Mouse (Mus musculus) cerebellum, adult 8-10 months (tissue): ENCODE measurements around the gene Zfp609.
"Not testable (repeated sequence)": the region's sequence is repeated elsewhere in the genome, so short reads cannot be mapped to it uniquely, and the experiment has no call there.

ENCODE experiments used
- DNase-seq: peaks from one replicate; pipeline ENCODE4 v3.0.0; 2022

Zfp609 gene

GRCm38 (mm10) chr9:65811784-65812183, 15.6 kb downstream of the Zfp609 start:
- no peak for DNase-seq

- no peak for DNase-seq
Observed at GRCm38 (mm10) chr9:65807818-65808217, 19.5 kb downstream of the Zfp609 start.

DNA sequence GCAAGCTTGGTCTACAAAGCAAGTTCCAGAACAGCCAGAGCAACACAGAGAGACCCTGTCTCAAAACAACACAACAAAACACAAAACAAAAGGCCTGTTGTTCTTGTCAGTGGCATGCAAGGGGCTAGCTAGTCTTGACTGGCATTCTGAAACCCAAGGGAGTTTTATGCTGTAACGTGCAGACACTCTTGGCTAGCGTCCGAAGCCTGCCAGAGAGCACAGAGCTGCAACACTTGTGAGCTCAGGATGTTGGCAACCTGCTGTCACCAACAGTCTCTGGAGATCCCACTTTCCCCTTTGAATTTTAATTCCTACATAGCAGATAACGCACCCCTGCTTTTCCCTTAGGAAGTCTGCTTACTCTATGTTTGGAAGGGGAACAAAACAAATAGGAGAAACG, 20.1 kb downstream of the Zfp609 start:
- DNase-seq: no peak

DNA sequence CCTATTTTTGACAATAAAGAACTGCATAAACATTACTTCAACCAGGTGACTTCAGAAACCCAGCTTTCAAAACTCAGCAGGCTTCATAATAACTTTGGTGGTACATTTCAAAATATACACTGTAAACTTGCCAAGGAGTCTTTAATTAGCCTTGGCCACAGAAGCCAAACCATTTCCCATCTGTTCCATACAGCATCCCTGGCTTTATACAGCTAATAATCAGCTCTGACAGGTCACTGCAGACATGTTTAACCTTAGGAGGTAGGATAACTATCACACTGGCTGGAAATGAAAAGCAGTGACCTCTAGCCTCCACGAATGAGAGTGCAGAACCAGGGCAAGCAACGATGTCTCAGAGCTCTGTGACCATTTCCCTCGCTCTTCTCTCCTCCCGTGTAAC, 27.6 kb downstream of the Zfp609 start:
- peak; percentile 35 for DNase-seq

- no peak for DNase-seq
Observed at GRCm38 (mm10) chr9:65795651-65796050, 31.7 kb downstream of the Zfp609 start.

DNA sequence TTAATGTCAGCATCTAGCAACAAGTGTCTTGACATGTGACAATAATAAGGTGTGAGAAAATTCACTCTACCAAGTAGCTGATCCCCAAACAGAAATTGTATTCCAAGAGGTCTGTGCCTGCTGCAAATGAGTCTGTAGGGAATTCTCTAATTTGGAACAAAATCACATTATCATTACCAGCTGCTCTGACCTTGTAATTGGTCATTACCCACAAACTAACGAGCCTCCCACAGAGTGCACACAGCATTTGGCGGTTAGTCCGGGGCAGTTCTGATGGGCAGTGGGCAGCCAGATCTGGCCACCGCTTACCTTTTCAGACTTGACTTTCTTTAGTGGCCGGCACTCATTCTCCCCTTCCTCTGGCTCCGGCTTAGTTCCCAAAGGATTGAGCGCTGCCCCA, 33.1 kb downstream of the Zfp609 start:
- DNase-seq: no peak

GRCm38 (mm10) chr9:65793506-65793905, 33.9 kb downstream of the Zfp609 start:
- no peak for DNase-seq

- DNase-seq: no peak
Observed at GRCm38 (mm10) chr9:65793086-65793485, 34.3 kb downstream of the Zfp609 start.

- DNase-seq: no peak
Observed at GRCm38 (mm10) chr9:65791846-65792245, 35.5 kb downstream of the Zfp609 start.

- no peak for DNase-seq
Observed at GRCm38 (mm10) chr9:65791106-65791505, 36.3 kb downstream of the Zfp609 start.

GRCm38 (mm10) chr9:65789788-65790187, 37.6 kb downstream of the Zfp609 start:
- no peak for DNase-seq

DNA sequence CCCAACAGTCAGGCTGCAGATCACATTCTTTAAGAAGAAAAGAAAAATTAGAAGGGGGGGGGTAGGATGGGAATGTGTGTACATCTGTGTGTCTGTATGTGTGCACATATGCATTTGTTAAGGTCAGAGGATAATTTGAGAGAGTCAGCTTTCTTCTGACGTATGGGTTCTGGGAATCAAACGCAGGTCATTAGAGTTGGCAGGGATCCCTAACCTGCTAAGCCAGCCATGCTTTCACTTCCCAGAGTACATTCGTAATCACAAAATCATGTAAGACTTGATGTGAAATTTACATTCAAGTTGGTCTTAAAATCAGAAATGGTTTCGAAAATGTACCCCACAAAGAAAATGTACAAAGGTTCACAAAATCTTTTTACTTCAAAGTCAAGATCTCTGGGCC, 38.8 kb downstream of the Zfp609 start:
- no peak for DNase-seq

DNA sequence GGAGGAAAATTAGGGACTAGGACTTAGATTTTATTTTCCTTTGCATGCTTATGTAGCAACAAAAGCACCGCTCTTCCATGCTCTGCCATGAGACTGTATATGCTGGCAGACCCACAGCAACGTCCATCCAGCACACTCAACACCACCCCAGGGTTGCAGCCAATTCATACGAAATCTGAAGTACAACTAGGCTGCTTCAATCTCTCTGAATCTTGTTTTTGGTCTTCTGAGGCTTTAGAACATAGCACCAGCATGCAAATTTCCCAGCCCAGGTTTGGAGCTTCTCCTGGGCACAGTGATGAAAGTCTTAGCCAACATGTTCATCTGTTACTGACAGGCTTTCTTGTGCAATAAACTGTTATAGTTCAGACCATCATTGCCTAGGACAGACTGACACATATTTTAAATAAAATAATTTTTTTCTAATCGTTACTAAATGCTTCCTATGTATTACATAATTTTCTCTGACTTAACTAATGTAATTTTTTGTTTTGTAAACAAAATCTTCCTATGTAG, 39.5 kb downstream of the Zfp609 start:
- DNase-seq: no peak

- DNase-seq: peak; percentile 56
Observed at GRCm38 (mm10) chr9:65786885-65787787, 40.2 kb downstream of the Zfp609 start.

DNA sequence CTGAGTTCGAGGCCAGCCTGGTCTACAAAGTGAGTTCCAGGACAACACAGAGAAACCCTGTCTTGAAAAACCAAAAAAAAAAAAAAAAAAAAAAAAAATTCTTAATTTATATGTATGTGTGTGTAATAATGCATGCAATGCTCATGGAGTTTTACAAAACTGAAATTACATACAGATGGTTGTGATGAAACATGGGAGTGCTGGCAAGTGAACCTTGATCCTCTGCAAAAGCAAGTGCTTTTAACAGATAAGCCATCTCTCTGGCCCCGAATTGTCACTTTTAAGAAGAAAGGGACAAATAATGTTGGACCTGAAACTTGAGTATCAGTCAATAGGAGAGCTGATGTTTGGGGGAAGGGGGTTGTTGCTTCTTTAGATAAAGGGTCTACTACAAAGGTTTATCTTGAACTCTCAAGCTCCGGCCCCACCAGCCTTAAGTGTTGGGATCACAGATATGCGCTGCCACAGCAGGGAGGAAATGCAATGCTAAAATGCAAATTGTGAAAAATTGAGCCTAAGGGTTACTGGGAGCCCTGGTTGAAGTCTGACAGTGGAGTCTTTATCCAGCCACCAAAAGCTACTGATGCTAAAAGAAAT, 41.5 kb downstream of the Zfp609 start:
- DNase-seq: no peak

DNA sequence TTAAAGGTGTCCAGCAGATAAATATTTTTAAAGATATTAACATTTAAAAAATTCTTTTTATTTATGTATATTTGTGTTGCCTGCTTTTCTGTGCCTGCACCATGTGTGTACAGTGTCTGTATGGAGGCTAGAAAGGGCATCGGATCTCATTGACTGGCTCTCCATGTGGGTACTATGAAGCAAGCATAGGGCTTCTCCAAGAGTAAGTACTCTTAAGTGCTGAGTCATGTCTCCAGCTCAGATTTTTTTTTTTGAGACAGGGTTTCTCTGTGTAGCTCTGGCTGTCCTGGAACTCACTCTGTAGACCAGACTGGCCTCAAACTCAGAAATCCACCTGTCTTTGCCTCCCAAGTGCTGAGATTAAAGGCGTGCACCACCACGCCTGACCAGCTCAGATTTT, 47.7 kb downstream of the Zfp609 start:
- DNase-seq: not testable (repeated sequence)

DNA sequence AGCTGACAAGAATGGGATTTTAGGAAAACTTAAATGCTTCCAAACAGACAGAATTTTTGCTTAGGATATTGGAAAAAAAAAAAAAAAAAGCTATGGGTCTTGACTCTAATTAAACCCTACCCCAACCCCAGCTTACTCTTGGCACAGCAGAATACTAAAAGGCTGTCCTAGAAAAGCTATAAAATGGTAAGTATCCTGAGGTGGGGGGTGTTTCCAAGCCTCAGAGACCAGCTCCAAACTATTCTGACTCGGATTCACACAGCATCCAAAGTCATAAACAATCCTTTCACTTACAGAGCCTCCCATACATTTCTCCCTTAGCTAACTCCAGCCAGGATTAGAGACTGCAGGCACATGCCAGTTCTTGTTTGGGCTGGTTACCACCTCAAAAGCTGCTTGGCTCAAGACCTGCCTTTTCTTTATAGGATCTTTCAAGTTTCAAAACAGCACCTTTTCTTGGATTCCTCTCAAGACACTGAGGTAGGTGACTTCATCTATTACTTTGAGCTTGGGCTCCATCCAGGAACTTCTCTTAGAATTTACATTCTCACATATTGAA, 50.4 kb downstream of the Zfp609 start:
- no peak for DNase-seq

DNA sequence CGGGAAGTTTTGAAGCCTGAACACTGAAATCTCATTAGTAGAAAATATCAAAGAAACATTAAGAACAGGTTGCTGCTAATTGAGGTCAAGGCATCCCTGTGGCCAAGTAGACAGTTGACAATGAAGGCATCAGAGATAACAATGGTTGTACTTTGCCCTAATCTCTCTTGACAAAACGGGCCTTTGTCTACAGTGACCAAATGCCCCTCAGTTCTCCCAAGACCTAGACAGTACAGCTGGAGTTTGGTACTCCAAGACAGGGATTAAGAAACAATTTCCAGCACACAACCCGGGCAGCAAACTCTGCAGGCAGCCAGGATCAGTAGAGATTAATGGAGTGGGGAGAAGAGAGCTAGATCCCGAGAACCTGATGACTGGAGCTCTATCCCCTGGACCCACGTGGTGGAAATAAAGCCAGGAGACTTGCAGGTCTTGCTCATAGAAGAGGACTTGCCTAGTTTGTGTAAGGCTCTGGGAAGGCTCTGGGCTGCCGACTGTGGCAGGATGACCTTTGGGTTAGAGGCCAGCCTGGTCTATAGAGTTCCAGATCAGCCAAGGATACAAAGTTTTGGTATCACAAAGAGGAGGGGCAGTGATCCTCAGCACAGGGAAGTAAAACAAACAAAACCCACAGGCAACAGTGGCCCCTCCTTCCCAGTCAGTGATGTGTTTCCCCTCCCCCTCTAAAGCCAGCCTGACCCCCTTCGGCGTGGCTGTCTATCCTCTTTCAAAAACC, 51.1 kb downstream of the Zfp609 start:
- DNase-seq: no peak

- no peak for DNase-seq
Observed at GRCm38 (mm10) chr9:65773783-65774182, 53.6 kb downstream of the Zfp609 start.

DNA sequence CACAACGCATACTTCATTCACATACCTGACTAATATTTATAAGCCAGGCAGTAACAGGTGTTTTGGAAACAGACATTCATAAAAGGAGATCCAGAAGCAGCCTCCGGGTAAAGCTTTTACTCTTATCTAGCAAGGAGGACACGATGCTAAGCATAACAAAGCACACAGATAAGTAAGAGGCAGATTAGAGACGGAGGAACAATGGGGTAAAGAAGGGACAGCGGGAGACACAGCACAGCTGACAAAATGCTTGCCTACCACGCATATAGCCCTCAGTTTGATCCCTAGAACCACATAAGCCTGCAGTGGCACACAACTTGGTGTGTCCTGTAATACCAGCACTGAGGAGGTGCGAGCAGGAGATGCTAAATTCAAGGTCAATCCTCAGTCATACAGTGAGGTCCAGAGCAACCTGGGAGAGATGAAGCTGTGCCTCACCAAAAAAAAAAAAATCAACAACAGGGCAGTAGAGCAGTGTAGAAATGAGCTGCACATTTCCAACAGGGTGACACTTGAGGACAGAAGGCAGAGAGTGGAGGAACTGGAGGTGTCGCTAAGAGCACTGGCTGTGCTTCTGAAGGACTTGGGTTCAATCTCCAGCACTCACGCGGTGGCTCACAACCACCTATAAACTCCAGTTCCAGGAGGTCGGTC, 56.2 kb downstream of the Zfp609 start:
- DNase-seq: no peak

DNA sequence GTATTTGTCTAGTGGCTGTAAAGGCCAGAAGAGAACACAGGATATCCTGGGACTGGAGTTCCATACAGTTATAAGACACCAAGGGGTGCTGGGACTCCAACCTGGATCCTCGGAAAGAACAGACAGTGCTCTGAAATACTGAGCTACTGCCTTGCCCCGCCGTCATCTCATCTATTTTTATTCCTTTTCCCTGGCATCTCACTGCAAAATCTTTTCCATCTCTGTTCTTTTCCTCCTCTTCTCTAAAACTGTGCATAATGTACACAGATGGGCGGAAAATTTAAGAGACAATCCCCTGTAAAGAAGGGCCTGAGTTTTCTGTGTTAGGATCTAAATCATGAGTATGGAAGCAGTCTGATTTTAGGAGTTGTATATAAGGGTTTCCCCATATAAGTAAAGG, 64.6 kb downstream of the Zfp609 start:
- no peak for DNase-seq

GRCm38 (mm10) chr9:65759992-65760391, 67.4 kb downstream of the Zfp609 start:
- no peak for DNase-seq

- peak; percentile 25 for DNase-seq
Observed at GRCm38 (mm10) chr9:65759256-65759655, 68.1 kb downstream of the Zfp609 start.
